Mouse (Mus musculus): ENCODE measurements around the gene Farp1.
A peak's percentile ranks its signal among the peaks of the same experiment; 100 is the strongest.

Farp1 gene

DNA sequence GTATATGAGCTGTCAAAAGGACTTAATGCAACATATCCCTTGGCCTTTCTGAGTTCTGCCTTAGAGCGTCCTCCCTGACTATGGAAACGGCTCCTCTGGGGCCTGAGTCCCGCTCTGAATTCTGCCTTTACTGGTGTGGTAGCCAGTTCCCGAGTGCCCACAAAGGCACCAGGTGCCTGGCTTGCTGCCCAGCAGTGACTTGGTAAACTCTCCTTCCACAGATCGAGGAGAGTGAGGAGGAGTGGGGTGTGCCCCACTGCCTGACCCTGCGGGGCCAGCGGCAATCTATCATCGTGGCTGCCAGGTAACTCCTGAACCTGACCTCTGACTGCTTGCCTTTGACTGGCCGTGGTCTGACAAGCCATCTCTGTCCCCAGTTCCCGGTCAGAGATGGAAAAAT lies 241.0 kb downstream of the Farp1 start:
- no peak for DNase-seq

- peak; percentile 80 to 87 for DNase-seq
Observed at GRCm38 (mm10) chr14:121279106-121279505, 244.1 kb downstream of the Farp1 start.

DNA sequence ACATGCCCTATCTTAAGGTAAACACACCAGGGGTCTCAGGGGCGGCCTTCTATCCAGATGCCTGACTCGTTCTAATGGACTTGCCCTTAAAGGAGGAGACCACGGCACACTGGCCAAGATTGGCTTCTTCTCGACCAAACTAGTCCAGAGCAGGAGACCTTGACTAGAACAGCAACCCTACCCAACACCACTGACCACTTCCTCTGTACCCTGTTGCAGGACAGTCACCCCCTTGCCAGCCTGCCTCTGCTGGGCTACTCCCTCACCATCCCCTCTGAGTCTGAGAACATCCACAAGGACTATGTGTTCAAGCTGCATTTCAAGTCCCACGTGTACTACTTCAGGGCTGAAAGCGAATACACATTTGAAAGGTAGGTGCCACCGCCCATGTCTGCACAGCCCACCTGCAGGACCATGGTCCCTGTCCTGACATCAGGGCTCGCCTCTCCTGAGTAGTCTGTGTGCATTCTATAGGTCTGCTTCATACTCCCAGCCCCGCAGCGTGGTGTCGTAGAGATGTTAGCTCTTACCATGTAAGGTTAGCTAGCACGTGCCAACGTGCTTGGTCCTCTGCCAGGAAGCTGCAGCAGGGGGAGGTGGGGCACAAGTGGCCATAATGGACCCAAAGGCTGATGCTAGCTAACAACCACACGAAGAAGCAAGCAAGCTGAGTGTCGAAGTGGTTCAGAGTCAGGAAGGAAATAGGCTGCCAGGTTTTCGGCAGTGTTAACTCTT lies 245.8 kb downstream of the Farp1 start:
- DNase-seq: peak; percentile 52 to 64

DNA sequence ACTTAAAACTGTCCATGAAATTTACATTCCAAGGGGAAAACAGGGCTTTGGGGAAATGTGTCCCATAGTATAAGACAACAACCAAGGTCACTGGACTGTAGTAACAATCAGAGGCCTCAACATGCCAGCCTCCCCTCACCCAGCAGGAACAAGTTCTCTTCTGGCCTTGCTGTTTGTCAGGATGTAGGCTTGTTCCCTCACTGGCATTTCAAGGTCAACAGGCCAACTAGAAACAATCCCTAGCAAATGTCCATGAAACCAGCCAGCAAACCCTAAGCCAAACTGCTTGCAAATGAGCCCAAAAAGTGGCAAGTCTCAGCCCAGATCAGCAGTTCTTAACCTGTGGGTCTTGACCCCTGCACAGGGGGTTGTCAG lies 246.3 kb downstream of the Farp1 start:
- no peak for DNase-seq

DNA sequence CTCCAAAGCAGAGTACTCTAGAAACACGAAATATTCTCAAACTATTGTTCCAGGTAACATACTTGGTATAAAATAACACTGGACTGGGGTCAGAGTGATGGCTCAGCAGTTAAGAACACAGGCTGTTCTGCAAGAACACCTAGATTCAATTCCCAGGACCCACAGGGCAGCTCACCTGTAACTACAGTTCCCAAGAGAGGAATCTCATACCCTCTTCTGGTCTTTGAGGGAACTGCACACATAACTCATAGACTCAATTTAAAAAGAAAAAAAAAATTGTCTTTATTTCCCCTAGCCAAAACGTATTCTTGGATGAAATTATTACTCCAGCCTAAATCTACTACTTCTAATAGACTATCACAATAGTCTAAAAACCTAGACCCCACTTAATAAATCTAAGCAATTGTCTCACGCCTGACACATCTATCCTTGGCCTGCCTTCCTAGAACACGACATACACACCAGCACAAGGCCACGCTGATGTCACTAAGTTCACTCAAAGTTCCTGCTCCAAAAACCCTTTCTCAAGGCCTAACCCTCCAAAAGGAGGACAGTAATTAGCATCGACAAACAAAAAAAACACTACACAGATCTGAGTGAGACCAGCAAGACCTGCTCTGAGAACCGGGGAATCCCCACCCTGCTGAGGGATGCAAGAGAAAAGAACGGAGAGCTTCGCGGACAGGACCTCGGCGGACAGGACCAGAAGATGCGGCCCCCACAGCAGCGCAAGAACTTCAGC lies 250.6 kb downstream of the Farp1 start:
- DNase-seq: no peak

DNA sequence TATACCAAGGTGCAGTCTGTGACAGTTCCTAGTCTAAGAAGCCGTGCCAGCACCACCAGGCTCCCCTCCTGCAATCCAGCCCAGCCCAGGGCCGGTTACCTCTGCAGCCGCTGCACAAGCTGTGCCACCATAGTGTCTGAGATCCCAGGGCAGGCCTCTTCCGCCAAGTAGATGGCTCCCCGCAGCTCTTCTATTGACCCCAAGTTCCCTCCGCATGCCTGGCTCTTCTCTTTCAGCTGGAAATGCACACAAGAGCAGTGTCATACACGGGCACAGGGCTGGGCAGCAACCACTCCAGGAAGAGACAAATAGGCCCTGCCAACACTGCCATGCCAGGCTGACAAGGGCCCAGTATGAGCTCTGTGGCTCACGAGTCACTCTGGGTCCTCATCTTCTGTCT lies 256.9 kb downstream of the Farp1 start:
- no peak for DNase-seq

- no peak for DNase-seq
Observed at GRCm38 (mm10) chr14:121292391-121292790, 257.4 kb downstream of the Farp1 start.

GRCm38 (mm10) chr14:121294484-121294883 lies 259.5 kb downstream of the Farp1 start:
- DNase-seq: no peak

- DNase-seq: no peak
Observed at GRCm38 (mm10) chr14:121297103-121297502, 262.1 kb downstream of the Farp1 start.

DNA sequence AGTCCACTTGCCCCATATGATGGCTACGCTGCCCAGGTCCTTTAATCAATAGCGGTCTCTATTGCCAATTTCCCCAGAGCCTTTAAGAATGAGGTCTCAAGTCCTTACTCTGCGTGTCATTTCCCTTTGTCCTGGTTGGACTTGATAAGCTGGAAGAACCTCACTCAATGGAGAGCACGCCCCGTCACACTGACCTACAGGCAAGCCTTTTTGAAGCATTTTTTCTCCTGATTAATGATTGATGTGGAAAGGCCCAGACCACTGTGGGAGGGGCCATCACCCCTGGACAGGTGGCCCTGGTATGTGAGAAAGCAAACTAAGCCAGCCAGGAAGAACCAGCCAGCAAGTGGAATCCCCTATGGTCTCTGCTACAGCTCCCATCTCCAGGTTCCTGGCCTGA lies 263.5 kb downstream of the Farp1 start:
- peak; percentile 68 to 81 for DNase-seq

DNA sequence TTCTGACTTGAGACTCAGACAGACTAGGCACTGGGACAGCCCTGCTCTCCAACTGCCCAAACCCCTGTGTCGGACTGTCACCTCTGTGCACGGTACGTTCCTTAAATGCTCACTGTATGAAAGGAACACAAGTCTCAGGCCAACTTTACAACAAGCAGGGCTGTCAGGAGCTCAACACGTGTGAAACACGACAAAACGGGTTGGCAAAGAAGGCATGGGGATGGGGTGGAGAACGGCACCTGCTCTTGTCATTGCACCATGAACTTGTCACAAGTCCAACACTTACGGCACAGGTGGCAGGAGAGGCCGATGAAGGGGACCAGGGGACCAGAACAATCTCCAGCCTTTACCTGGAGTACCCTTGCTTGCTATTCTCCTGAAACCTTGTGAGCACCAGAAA lies 264.1 kb downstream of the Farp1 start:
- no peak for DNase-seq

GRCm38 (mm10) chr14:121304523-121304922 lies 269.5 kb downstream of the Farp1 start:
- DNase-seq: no peak

- no peak for DNase-seq
Observed at GRCm38 (mm10) chr14:121305316-121306064, 270.5 kb downstream of the Farp1 start.

- DNase-seq: peak in 1 of 2 experiments; percentile 55
Observed at GRCm38 (mm10) chr14:121309909-121310308, 274.9 kb downstream of the Farp1 start.

- DNase-seq: no peak
Observed at GRCm38 (mm10) chr14:121310325-121311080, 275.5 kb downstream of the Farp1 start.

- DNase-seq: no peak
Observed at GRCm38 (mm10) chr14:121311083-121311482, 276.1 kb downstream of the Farp1 start.

GRCm38 (mm10) chr14:121313283-121313682 lies 278.3 kb downstream of the Farp1 start:
- DNase-seq: no peak

GRCm38 (mm10) chr14:121314934-121315333 lies 279.9 kb downstream of the Farp1 start:
- peak; percentile 49 to 54 for DNase-seq

- DNase-seq: no peak
Observed at GRCm38 (mm10) chr14:121316136-121316535, 281.1 kb downstream of the Farp1 start.

DNA sequence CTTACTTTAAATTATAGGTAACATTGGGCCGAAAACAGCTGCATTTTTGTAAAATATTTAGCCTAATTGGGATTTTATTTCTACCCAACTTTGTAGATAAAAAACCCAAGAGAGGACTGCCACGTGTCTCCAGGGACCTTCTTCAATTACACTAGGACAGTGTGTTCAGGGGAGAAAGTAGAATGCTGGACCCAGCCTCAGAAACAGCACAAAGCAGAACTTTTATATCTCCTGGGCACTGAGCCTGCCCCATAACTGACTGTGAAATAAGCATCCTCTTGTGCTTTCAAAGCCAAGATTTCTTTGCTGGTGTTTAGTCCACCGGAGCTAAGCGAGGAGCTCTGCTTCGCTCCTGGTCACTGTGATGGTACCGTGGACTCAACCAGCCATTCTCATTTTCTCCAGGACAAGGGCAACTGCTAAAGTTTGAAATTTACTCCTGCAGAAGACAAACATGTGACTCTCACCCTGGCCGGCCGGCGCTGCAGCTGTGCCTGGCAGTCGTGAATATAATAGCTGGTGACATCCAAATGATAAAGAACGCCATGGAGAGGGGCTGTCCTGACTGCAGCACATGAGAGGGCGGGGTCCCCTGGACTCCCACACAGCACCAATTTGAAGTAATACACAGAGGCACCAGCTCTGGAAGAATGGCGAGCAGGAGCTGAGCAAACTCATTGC lies 281.8 kb downstream of the Farp1 start:
- DNase-seq: no peak

GRCm38 (mm10) chr14:121317312-121317671 lies 282.3 kb downstream of the Farp1 start:
- DNase-seq: no peak

GRCm38 (mm10) chr14:121318382-121318781 lies 283.4 kb downstream of the Farp1 start:
- DNase-seq: no peak
